Mouse (Mus musculus) C2C12 (cell line): ENCODE data around the gene St3gal3. TPM values are rescaled to one million over a fixed set of nuclear protein-coding genes. Genes with fewer than 3 reads are reported as not detected.

Experiments
- H3K27me3 ChIP-seq: one replicate; pipeline ENCODE4 v1.6.1; 2011; ENCODE audit not compliant: control insufficient read depth, insufficient read depth, insufficient read length
- H3K36me3 ChIP-seq: one replicate; pipeline ENCODE4 v1.6.1; 2011; ENCODE audit not compliant: control insufficient read depth, insufficient read depth
- H3K4me3 ChIP-seq: one replicate; pipeline ENCODE4 v1.5.1; 2011; ENCODE audit warnings: mild to moderate bottlenecking, control low read depth; ENCODE audit not compliant: poor library complexity, insufficient read depth, severe bottlenecking
- H3K79me2 ChIP-seq: one replicate; pipeline ENCODE4 v1.6.1; 2011; ENCODE audit not compliant: control insufficient read depth, insufficient read depth
- H3K79me3 ChIP-seq: one replicate; pipeline ENCODE4 v1.6.1; 2011; ENCODE audit warnings: low read depth, control low read depth
- H3ac ChIP-seq: one replicate; pipeline ENCODE3; 2011; ENCODE audit warnings: low read depth; ENCODE audit not compliant: control insufficient read depth, insufficient read length
- CTCF ChIP-seq: IDR thresholded peaks from one replicate; pipeline ENCODE4 v1.5.1; 2011; ENCODE audit not compliant: control insufficient read depth, insufficient read depth, insufficient read length
- FOSL1 ChIP-seq: IDR thresholded peaks from one replicate; pipeline ENCODE4 v1.8.0; 2011; ENCODE audit warnings: mild to moderate bottlenecking, low read length; ENCODE audit not compliant: poor library complexity, insufficient read depth, severe bottlenecking
- MAX ChIP-seq: IDR thresholded peaks from one replicate; pipeline ENCODE4 v1.6.1; 2011; ENCODE audit warnings: mild to moderate bottlenecking, control low read depth
- MYOD1 ChIP-seq: IDR thresholded peaks from one replicate; pipeline ENCODE4 v1.6.1; 2011; ENCODE audit warnings: low read depth; ENCODE audit not compliant: control insufficient read depth, insufficient read length
- USF1 ChIP-seq: IDR thresholded peaks from one replicate; pipeline ENCODE4 v1.6.1; 2011; ENCODE audit warnings: low read depth, mild to moderate bottlenecking, control low read depth, moderate library complexity
- polyA plus RNA-seq: library from polyadenylated mRNA; unstranded; fragments of >200 nt; fragmentation: generic; extraction: Trizol; gene quantifications from one replicate; pipeline ENCODE4 v1.2.1, GENCODE M21; 2012; ENCODE audit warnings: missing spikeins

Gene St3gal3
- polyA plus RNA-seq, 1 experiment, result 20.4 TPM

GRCm38 (mm10) chr4:117882701-117883691 is 251.7 kb downstream of the St3gal3 start, which contains the start of gene B4galt2:
B4galt2 (minus strand) TSS chr4:117883487.
- TF ChIP-seq USF1, result peak; percentile 43
- peak; percentile 60 for TF ChIP-seq CTCF
- no peak for TF ChIP-seq MYOD1
- TF ChIP-seq FOSL1, result no peak
- TF ChIP-seq MAX, result peak; percentile 36
- Histone ChIP-seq H3K4me3 (peak within 1 kb of the TSS; percentile 55), H3K79me2 (peaks cover 48% of the 10 kb centered on the region), H3K79me3 (peaks cover 13% of the 10 kb centered on the region), H3ac (peak within 1 kb of the TSS; percentile 95), H3K27me3 (no peaks in the 10 kb centered on the region), H3K36me3 (peaks cover 14% of the 10 kb centered on the region)

Other genes with a start within 250 kb of the St3gal3 start
- 296 TPM for gene Atp6v0b, start 247.6 kb downstream of the St3gal3 start, polyA plus RNA-seq
- gene Dph2, start 242.9 kb downstream of the St3gal3 start, polyA plus RNA-seq, result 16.4 TPM
- 43.6 TPM for gene Ipo13, start 219.9 kb downstream of the St3gal3 start, polyA plus RNA-seq
- 2.6 TPM for gene Artn, start 205.2 kb downstream of the St3gal3 start, polyA plus RNA-seq
- gene Kdm4a, start 45.1 kb upstream of the St3gal3 start, polyA plus RNA-seq, result 28.1 TPM
- gene Ptprf, start 156.5 kb upstream of the St3gal3 start, polyA plus RNA-seq, result 1.6 TPM